Mouse (Mus musculus): ENCODE results near the gene Afmid.

DNA sequence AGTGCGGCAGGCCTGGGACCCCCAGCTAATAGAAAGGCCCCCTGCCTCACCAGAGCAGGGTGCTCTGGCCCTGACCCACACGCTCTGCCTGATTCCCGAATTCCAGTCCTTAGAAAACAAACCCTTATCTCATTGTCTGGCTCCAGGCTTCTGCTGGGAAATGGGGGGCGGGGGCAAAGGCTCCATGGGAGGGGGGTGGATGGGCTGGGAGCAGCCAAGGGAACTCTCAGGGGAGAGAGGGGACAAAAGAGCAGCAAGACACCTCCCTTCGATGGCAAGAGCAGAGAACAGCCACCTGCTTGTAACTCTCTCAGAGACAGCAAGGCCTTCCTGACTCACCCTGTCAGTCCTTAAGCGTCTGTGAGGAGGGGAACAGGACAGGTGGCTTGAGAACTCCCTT, 50.0 kb downstream of the Afmid start:
- no peak for TF ChIP-seq CTCF (IDR thresholded peaks at IDR 0.05; ENCODE audit: low read depth)
- TF ChIP-seq EP300 (IDR thresholded peaks at IDR 0.05; ENCODE audit: low read depth): no peak

All from liver, postnatal 0 days (tissue).